Mouse (Mus musculus): ENCODE measurements around the gene Iqcn. TPM values are rescaled to one million over a fixed set of nuclear protein-coding genes. Genes with fewer than 3 reads are reported as not detected.
A peak's percentile ranks its signal among the peaks of the same experiment; 100 is the strongest.

Iqcn gene
- polyA plus RNA-seq, 1 experiment from 2014 or later: 0.02 TPM

GRCm38 (mm10) chr8:70723486-70724210 is 20.4 kb downstream of the Iqcn start, which contains the start of gene Pde4c:
TSS of gene Pde4c (plus strand) at chr8:70723720.
- H3K4me2 ChIP-seq: no peak within 1 kb of the TSS

GRCm38 (mm10) chr8:70724216-70724615 is 21.0 kb downstream of the Iqcn start:
- Histone ChIP-seq H3K9me3 (no peaks in the 10 kb centered on the region), H3K36me3 (no peaks in the 10 kb centered on the region), H3K27me3 (peaks cover 28% of the 10 kb centered on the region), H3K4me1 (no peaks in the 10 kb centered on the region), H3K4me2 (no peak overlapping the region), H3K4me3 (no peak overlapping the region), H3K9ac (no peak overlapping the region), H3K27ac (no peak overlapping the region)
- 67% methylated on average over 12 of the region's 12 CpGs for WGBS
- no peak for ATAC-seq (ENCODE audit: borderline replicate concordance, extremely low read depth, low FRiP score, low TSS enrichment)

More at GRCm38 (mm10) chr8:70723486-70724210, 20.4 kb downstream of the Iqcn start, which contains the start of gene Pde4c:
- H3K9me3 ChIP-seq: no peaks in the 10 kb centered on the region
- no peak within 1 kb of the TSS for H3K27ac ChIP-seq
- H3K4me1 ChIP-seq: no peaks in the 10 kb centered on the region
- no peak within 1 kb of the TSS for H3K4me3 ChIP-seq
- H3K27me3 ChIP-seq: peaks cover 22% of the 10 kb centered on the region
- no peaks in the 10 kb centered on the region for H3K36me3 ChIP-seq
- WGBS: 38% methylated on average over 7 of the region's 7 CpGs
- H3K9ac ChIP-seq: no peak within 1 kb of the TSS
- ATAC-seq (ENCODE audit: borderline replicate concordance, extremely low read depth, low FRiP score, low TSS enrichment): no peak

GRCm38 (mm10) chr8:70725792-70726447 is 22.7 kb downstream of the Iqcn start:
- peaks cover 43% of the 10 kb centered on the region for H3K27me3 ChIP-seq
- WGBS: 27% methylated on average over 14 of the region's 14 CpGs
- no peak for ATAC-seq (ENCODE audit: borderline replicate concordance, extremely low read depth, low FRiP score, low TSS enrichment)
- H3K27ac ChIP-seq: no peak overlapping the region
- H3K36me3 ChIP-seq: no peaks in the 10 kb centered on the region
- H3K4me2 ChIP-seq: no peak overlapping the region
- no peak overlapping the region for H3K9ac ChIP-seq
- H3K4me3 ChIP-seq: no peak overlapping the region
- no peaks in the 10 kb centered on the region for H3K9me3 ChIP-seq
- peaks cover 6% of the 10 kb centered on the region; the same call in 1 of the 2 replicates for H3K4me1 ChIP-seq

DNA sequence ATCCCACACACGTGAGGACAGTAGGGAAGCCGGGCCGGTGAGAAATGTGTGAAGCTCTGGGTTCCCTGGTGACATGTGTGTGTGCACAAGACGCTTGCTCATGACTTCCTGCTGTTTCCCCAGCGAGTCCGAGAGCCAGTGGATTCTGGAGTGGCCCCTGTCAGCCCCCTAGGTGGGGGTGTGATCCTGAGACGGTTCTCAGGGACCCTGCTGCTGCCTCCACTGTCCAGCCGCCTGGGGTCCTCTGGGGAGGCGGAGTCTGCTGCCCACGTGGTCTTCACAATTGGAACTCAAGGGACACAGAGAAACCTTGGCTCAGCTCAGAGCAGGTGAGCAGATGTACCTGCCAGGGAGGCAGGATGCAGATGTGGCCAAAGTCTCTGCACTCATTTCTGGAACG is 23.5 kb downstream of the Iqcn start:
- no peaks in the 10 kb centered on the region for H3K36me3 ChIP-seq
- H3K4me3 ChIP-seq: no peak overlapping the region
- no peaks in the 10 kb centered on the region for H3K9me3 ChIP-seq
- H3K9ac ChIP-seq: no peak overlapping the region
- peaks cover 51% of the 10 kb centered on the region for H3K27me3 ChIP-seq
- H3K27ac ChIP-seq: no peak overlapping the region
- H3K4me1 ChIP-seq: peaks cover 6% of the 10 kb centered on the region; the same call in 1 of the 2 replicates
- WGBS: 41% methylated on average over 11 of the region's 11 CpGs
- H3K4me2 ChIP-seq: no peak overlapping the region
- no peak for ATAC-seq (ENCODE audit: borderline replicate concordance, extremely low read depth, low FRiP score, low TSS enrichment)

DNA sequence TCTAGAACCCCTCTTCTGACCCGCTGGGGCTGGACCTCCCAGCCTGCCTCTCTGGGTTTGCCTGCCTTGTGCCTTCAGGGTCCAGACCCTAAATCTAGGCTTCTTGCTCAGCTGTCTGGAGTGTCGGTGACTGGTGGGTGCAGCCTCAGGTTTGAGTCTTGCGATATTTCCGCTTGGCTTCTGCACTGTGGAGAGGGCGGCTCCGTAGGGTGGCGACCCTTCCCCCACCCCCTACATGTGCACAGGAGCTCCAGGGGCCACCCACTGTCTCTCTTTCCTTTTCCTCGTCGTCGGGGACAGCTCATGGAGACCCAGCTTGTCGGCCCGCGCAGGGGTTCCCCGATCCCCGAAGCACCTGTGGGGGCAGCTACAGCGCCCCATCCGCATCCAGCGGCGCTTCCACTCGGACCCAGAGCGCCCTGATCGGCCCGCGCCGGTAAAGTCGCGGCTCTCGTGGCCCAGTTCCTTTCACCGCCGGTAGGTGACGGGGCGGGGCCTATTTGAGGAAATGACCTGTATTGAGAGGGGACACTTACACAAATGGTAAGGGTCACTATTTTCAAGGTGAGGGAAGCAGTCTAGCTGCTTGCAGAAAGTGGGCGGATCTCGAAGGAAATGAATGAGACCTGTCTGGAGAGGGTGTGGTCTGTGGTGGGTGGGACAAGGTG is 26.7 kb downstream of the Iqcn start:
- ATAC-seq (ENCODE audit: borderline replicate concordance, extremely low read depth, low FRiP score, low TSS enrichment): no peak; the same call in 1 of the 2 replicates

GRCm38 (mm10) chr8:70730956-70731355 is 27.7 kb downstream of the Iqcn start:
- H3K27me3 ChIP-seq: peaks cover 52% of the 10 kb centered on the region

More for the DNA sequence above, 26.7 kb downstream of the Iqcn start:
- Histone ChIP-seq H3K27ac (no peak overlapping the region), H3K9me3 (no peaks in the 10 kb centered on the region), H3K4me2 (peak overlapping the region; percentile 57), H3K4me1 (peaks cover 6% of the 10 kb centered on the region; the same call in 1 of the 2 replicates), H3K4me3 (peak overlapping the region; percentile 34), H3K27me3 (peaks cover 52% of the 10 kb centered on the region), H3K36me3 (no peaks in the 10 kb centered on the region), H3K9ac (peak overlapping the region; percentile 31; the same call in 1 of the 2 replicates)
- 2% methylated on average over 34 of the region's 34 CpGs for WGBS

DNA sequence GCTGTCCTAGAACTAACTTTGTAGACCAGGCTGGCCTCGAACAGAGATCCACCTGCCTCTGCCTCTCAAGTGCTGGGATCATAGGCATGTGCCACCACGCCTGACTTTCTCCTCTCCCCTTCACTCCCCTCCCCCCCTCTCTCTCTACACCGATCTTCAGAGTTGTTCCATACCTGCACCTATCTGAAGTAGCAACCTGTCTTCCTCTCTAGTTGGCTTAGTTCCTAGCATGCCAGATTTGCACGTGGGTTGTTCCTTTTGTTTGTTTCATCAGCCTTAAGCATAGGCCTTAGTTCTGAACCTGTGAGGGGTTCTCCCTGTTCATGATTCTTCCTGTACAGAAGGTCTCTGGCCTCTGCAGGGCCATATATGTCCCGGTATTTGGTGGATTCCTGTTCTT is 34.4 kb downstream of the Iqcn start:
- H3K27me3 ChIP-seq: peaks cover 30% of the 10 kb centered on the region
- H3K4me3 ChIP-seq: no peak overlapping the region
- H3K27ac ChIP-seq: no peak overlapping the region
- ATAC-seq (ENCODE audit: borderline replicate concordance, extremely low read depth, low FRiP score, low TSS enrichment): no peak
- H3K36me3 ChIP-seq: no peaks in the 10 kb centered on the region
- H3K9me3 ChIP-seq: no peaks in the 10 kb centered on the region
- WGBS: 55% methylated on average over 5 of the region's 5 CpGs
- no peak overlapping the region for H3K9ac ChIP-seq
- H3K4me2 ChIP-seq: no peak overlapping the region
- H3K4me1 ChIP-seq: no peaks in the 10 kb centered on the region

More at GRCm38 (mm10) chr8:70730956-70731355, 27.7 kb downstream of the Iqcn start:
- no peaks in the 10 kb centered on the region for H3K9me3 ChIP-seq
- H3K9ac ChIP-seq: no peak overlapping the region
- ATAC-seq (ENCODE audit: borderline replicate concordance, extremely low read depth, low FRiP score, low TSS enrichment): no peak
- H3K27ac ChIP-seq: no peak overlapping the region
- no peaks in the 10 kb centered on the region for H3K36me3 ChIP-seq
- no peak overlapping the region for H3K4me2 ChIP-seq
- 80% methylated on average over 4 of the region's 4 CpGs for WGBS
- peaks cover 6% of the 10 kb centered on the region; the same call in 1 of the 2 replicates for H3K4me1 ChIP-seq
- H3K4me3 ChIP-seq: no peak overlapping the region

GRCm38 (mm10) chr8:70738211-70738610 is 35.0 kb downstream of the Iqcn start:
- Histone ChIP-seq H3K36me3 (no peaks in the 10 kb centered on the region), H3K27me3 (peaks cover 35% of the 10 kb centered on the region), H3K27ac (no peak overlapping the region), H3K4me1 (peaks cover 3% of the 10 kb centered on the region; the same call in 1 of the 2 replicates), H3K9ac (no peak overlapping the region), H3K9me3 (no peaks in the 10 kb centered on the region), H3K4me2 (no peak overlapping the region), H3K4me3 (no peak overlapping the region)
- no peak for ATAC-seq (ENCODE audit: borderline replicate concordance, extremely low read depth, low FRiP score, low TSS enrichment)
- WGBS: 37% methylated on average over 3 of the region's 3 CpGs

GRCm38 (mm10) chr8:70741661-70742060 is 38.4 kb downstream of the Iqcn start:
- ATAC-seq (ENCODE audit: borderline replicate concordance, extremely low read depth, low FRiP score, low TSS enrichment): no peak
- Histone ChIP-seq H3K4me3 (no peak overlapping the region), H3K9me3 (no peaks in the 10 kb centered on the region), H3K4me1 (peaks cover 15% of the 10 kb centered on the region), H3K36me3 (no peaks in the 10 kb centered on the region), H3K9ac (no peak overlapping the region), H3K27ac (no peak overlapping the region), H3K27me3 (peaks cover 70% of the 10 kb centered on the region), H3K4me2 (no peak overlapping the region)
- WGBS: 49% methylated on average over 5 of the region's 5 CpGs

DNA sequence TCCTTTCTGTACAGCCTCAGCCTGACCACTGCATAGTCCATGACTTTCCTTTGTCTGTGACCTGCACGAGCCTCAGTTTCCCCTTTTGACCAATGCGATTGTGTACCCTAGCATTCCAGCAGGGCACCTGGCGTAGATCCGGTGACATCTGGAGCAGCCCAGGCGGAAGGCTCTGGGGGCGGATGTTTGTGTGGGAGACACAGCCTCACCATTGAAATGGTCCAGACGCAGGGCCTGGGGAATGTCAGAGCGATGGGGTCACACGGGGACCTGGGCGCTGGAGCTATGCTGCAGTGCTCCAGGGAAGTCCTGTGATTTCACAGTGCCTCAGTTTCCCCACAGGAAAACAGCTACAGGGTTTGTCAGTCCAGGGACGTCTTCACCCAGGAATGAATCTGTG is 38.9 kb downstream of the Iqcn start:
- Histone ChIP-seq H3K9me3 (no peaks in the 10 kb centered on the region), H3K36me3 (no peaks in the 10 kb centered on the region), H3K4me1 (peaks cover 15% of the 10 kb centered on the region), H3K9ac (no peak overlapping the region), H3K27me3 (peaks cover 75% of the 10 kb centered on the region), H3K4me3 (no peak overlapping the region), H3K4me2 (no peak overlapping the region), H3K27ac (no peak overlapping the region)
- WGBS: 58% methylated on average over 11 of the region's 11 CpGs
- ATAC-seq (ENCODE audit: borderline replicate concordance, extremely low read depth, low FRiP score, low TSS enrichment): no peak

DNA sequence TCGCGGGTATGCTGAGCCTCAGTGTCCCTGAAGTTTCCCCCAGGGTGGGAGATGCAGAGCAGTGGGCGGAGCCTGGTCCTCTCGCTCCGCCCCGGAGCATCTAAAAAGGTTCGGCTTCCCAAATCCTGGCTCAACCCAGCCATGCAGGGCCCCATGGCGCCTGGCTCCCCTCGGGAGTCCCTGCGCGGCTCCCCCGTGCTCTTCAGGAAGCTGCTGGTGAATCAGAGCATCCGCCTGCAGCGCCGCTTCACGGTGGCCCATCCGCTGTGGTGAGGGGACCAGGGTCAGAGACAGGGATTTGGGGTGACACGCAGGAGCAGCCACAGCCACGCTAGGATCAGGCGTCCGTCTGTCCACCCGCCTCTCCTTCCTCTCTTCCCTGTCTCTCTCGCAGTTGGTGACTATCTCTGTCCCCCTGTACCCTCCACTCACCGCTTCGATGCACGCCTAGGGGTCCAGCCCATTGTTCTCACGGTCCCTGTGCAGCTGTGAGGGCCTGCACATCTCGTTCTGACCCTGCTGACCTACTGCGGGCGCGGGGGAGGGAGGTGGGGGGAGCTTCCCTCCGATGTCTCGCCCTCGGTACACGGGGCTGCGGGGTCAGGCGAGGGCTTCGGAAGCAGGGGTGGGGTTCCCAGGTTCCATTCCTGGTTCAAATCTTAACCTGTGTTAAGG is 39.9 kb downstream of the Iqcn start:
- Histone ChIP-seq H3K4me2 (peak overlapping the region; percentile 52), H3K4me1 (peaks cover 15% of the 10 kb centered on the region), H3K36me3 (no peaks in the 10 kb centered on the region), H3K9ac (no peak overlapping the region), H3K4me3 (0 out of 2 replicates have a peak overlapping the region, but pooled peaks have one; percentile 27), H3K27me3 (peaks cover 82% of the 10 kb centered on the region), H3K27ac (no peak overlapping the region), H3K9me3 (no peaks in the 10 kb centered on the region)
- ATAC-seq (ENCODE audit: borderline replicate concordance, extremely low read depth, low FRiP score, low TSS enrichment): no peak
- 4% methylated on average over 37 of the region's 38 CpGs for WGBS

All from lung, embryonic 15.5 days (tissue).